Mouse (Mus musculus): Measurements from ENCODE around the gene Bcl10.

DNA sequence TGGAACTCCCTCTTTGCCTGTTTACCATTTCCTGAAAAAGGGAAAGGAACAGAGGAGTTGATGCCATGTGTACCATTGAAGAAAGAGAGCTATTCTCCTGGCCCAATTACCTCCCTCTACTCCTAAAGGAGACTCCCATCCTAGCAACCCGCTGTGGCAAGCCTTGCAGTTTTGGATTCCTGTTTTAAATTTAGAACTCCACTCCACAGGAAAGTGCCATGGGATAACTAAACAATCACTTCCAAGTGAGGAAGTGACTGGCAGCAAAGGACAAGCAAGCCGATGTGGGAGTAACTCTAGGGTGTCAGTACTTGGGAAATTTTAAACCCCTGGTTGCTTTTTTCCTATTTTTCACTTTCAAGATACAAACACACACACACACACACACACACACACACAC, 24.1 kb downstream of the Bcl10 start:
- no peak for TF ChIP-seq CTCF (IDR thresholded peaks at IDR 0.05; ENCODE audit: control insufficient read depth, insufficient read depth, low read length)
- no peak for TF ChIP-seq POLR2A (IDR thresholded peaks at IDR 0.05; ENCODE audit: borderline replicate concordance, control insufficient read depth, low read depth, low read length)
